Mouse (Mus musculus) intestine, embryonic 15.5 days (tissue): ENCODE data around the gene Igfl3. TPM values are rescaled to one million over a fixed set of nuclear protein-coding genes. Genes with fewer than 3 reads are reported as not detected.

Source experiments
- ATAC-seq: fragments of 200-750 bp; cut with Nextera tagmentation; 2 replicates; pipeline ENCODE4 v1.8.0; 2017; ENCODE audit warnings: moderate TSS enrichment, moderate library complexity
- H3K27ac ChIP-seq: fragments of 300-500 bp; sonication (generic); 2 replicates; pipeline ENCODE4 v1.5.1; 2015; ENCODE audit warnings: mild to moderate bottlenecking, inconsistent platforms
- H3K27me3 ChIP-seq: fragments of 300-500 bp; sonication (generic); replicated peaks from 2 replicates; pipeline ENCODE4 v1.6.1; 2015; ENCODE audit warnings: inconsistent platforms
- H3K36me3 ChIP-seq: fragments of 300-500 bp; sonication (generic); 2 replicates; pipeline ENCODE4 v1.6.1; 2015; ENCODE audit warnings: inconsistent platforms
- H3K4me1 ChIP-seq: fragments of 300-500 bp; sonication (generic); replicated peaks from 2 replicates; pipeline ENCODE4 v1.6.1; 2015; ENCODE audit warnings: inconsistent platforms
- H3K4me2 ChIP-seq: fragments of 300-500 bp; sonication (generic); replicated peaks from 2 replicates; pipeline ENCODE4 v1.6.1; 2015; ENCODE audit warnings: mild to moderate bottlenecking, inconsistent platforms
- H3K4me3 ChIP-seq: fragments of 300-500 bp; sonication (generic); replicated peaks from 2 replicates; pipeline ENCODE4 v1.5.1; 2015; ENCODE audit warnings: inconsistent platforms
- H3K9ac ChIP-seq: fragments of 300-500 bp; sonication (generic); 2 replicates; pipeline ENCODE4 v1.6.1; 2015; ENCODE audit warnings: inconsistent platforms
- H3K9me3 ChIP-seq: fragments of 300-500 bp; sonication (generic); 2 replicates; pipeline ENCODE4 v1.6.1; 2016; ENCODE audit warnings: inconsistent platforms
- WGBS: fragments of 180-500 bp; shearing (Covaris S2); methylation state at CpG from one replicate; pipeline ENCODE4 v1.1.7; 2015; 5-methylcytosine and 5-hydroxymethylcytosine counted together
- polyA plus RNA-seq: library from polyadenylated mRNA; unstranded; fragments of >200 nt; fragmentation: Nextera tagmentation; extraction: Ambion mirVana; gene quantifications from 2 replicates; pipeline ENCODE4 v1.2.1, GENCODE M21; 2015

Gene Igfl3
- polyA plus RNA-seq, result not detected in 2 replicates

GRCm38 (mm10) chr7:18176194-18176593, at the start of gene Igfl3:
Igfl3 (plus strand) TSS chr7:18176494.
- Histone ChIP-seq H3K9me3 (no peaks in the 10 kb centered on the region; the same call in 1 of the 2 replicates), H3K4me3 (no peak within 1 kb of the TSS), H3K36me3 (no peaks in the 10 kb centered on the region), H3K4me1 (no peaks in the 10 kb centered on the region), H3K27ac (no peak within 1 kb of the TSS), H3K4me2 (no peak within 1 kb of the TSS), H3K9ac (no peak within 1 kb of the TSS), H3K27me3 (no peaks in the 10 kb centered on the region)
- no peak for ATAC-seq

GRCm38 (mm10) chr7:18210938-18211337, 34.6 kb downstream of the Igfl3 start:
- Histone ChIP-seq H3K9me3 (no peaks in the 10 kb centered on the region), H3K36me3 (no peaks in the 10 kb centered on the region), H3K4me2 (no peak overlapping the region), H3K4me1 (no peaks in the 10 kb centered on the region), H3K4me3 (no peak overlapping the region), H3K27ac (no peak overlapping the region), H3K27me3 (no peaks in the 10 kb centered on the region), H3K9ac (no peak overlapping the region)
- 12% methylated on average over 9 of the region's 9 CpGs for WGBS
- no peak for ATAC-seq

GRCm38 (mm10) chr7:18214699-18215098, 38.4 kb downstream of the Igfl3 start:
- H3K4me2 ChIP-seq, result no peak overlapping the region
- no peak overlapping the region for H3K4me3 ChIP-seq
- H3K9me3 ChIP-seq, result no peaks in the 10 kb centered on the region
- H3K9ac ChIP-seq, result no peak overlapping the region
- no peaks in the 10 kb centered on the region for H3K36me3 ChIP-seq
- H3K4me1 ChIP-seq, result no peaks in the 10 kb centered on the region
- no peaks in the 10 kb centered on the region for H3K27me3 ChIP-seq
- ATAC-seq, result no peak
- WGBS, result 59% methylated on average over 1 of the region's 1 CpGs
- no peak overlapping the region for H3K27ac ChIP-seq

Other genes with a start within 250 kb of the Igfl3 start
- gene Ceacam11, start 204.4 kb upstream of the Igfl3 start, polyA plus RNA-seq, result not detected in 2 replicates
- gene Ceacam13, start 166.6 kb upstream of the Igfl3 start, polyA plus RNA-seq, result not detected in 2 replicates
- not detected in 2 replicates for gene Ceacam12, start 110.6 kb upstream of the Igfl3 start, polyA plus RNA-seq
- not detected in 2 replicates for gene Mill1, start 68.9 kb downstream of the Igfl3 start, polyA plus RNA-seq
- gene Psg18, start 178.5 kb downstream of the Igfl3 start, polyA plus RNA-seq, result not detected in 2 replicates